Mouse (Mus musculus) heart, postnatal 36 days (tissue): ENCODE results near the gene Cyb561d1. TPM values are rescaled to one million over a fixed set of nuclear protein-coding genes. Genes with fewer than 3 reads are reported as not detected.

Experiments used
- DNase-seq, 2 experiments: peaks; one replicate each; pipeline ENCODE4 v3.0.0; 2021 to 2022
- intact Hi-C: fragments of 180-260 bp; cut with DNase I; formaldehyde crosslinking; loops from one replicate; pipeline ENCODE4 v1.15.1; 2025
- total RNA-seq, 2 experiments: library from RNA; stranded (reverse); gene quantifications; 2 replicates each; pipeline ENCODE4 v1.2.3; 2021

Cyb561d1 gene
- total RNA-seq, 2 experiments from 2014 or later: 5.3 to 5.5 TPM

DNA sequence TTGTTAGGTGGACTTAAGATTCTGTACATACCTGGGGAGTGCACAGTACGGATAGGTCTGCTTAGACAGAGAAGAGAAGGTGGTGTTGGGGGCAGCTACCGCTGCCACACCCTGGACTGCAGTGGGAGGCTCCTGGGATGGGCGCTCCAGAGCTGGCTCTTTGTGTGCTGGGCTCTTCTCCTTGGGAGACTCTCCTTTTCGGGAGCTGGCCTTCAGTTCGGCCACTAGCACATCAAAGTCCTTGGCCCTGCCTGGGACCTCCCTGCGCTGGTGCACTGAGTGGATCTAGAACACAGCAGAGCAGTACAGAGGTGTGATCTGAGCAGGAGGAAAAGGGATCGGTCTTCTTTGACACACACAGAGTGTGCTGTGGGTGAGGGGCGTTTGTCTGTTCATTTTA, 4.6 kb upstream of the Cyb561d1 start:
- no peak for DNase-seq
- intact Hi-C loops: loop anchor here (10.0 kb wide), 1 partner anchor 349 kb away; no protein-coding TSS in a partner anchor

- intact Hi-C loops: loop anchor here (1.0 to 10.0 kb wide), 3 partner anchors 40 to 350 kb away; partner anchors contain the start of gene Ampd2
- DNase-seq: no peak
These were observed 3.5 kb upstream of the Cyb561d1 start for GRCm38 (mm10) chr3:108204470-108204869.

DNA sequence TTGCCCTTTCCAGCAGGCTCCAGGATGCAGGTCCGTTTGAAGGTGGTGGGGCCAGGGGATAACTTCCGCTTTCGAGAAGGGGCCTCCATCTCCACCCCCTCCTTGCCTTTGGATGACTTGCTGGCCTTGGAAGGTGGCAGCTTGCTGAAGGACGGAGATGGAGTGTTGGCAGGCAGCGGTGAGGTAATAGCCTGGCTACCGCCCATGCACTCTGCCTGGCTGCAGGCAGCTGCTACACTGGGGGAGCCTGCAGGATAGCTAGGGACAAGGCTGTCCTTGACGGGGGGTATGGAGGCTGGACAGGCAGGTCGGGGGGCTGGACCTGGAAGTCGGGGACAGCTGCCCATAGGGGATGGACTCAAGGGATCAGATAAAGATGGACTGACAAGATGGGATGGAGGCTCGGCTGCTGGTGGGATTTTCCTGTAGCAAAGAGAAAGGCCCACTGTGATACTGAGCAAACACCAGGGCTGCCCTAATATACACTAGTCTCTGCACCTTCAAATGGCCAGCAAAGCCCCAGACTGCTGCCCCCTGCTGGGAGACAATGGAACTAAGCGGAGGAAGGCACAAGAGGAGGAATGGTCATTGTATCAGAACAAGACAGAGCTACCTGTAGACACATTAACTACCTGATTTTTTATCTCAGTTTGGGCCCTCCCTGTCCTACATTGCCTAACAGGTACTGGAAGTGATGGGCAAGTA, 2.8 kb upstream of the Cyb561d1 start:
- DNase-seq: peak; percentile 81 to 90

DNA sequence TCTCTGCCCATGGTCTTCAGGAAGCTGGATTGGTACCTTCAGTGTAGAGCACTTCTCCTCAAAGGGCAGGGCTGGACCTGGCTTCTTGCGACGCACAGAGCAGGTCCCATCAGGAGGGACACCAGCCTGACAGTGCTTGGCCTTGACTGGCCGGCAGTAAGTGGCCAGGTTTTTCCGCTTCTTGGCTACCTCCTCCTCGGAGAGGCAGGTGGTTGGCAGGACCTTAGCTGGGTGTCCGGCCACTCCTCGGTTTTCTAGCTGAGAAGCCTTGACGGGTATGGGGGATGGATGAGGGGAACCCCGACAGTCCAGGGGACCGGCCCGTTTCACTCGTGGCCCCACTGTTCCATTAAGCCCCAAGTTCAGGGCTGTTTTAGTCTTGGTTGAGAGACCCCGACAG, 2.2 kb upstream of the Cyb561d1 start:
- intact Hi-C loops: loop anchor here (5.0 to 10.0 kb wide), 2 partner anchors 116 to 352 kb away; partner anchors contain the start of gene Ampd2
- DNase-seq: no peak

More for the DNA sequence above, 2.8 kb upstream of the Cyb561d1 start:
- intact Hi-C loops: loop anchor here (1.0 to 10.0 kb wide), 3 partner anchors 39 to 351 kb away; partner anchors contain the start of gene Ampd2

- DNase-seq: no peak
- intact Hi-C loops: loop anchor here (5.0 to 10.0 kb wide), 2 partner anchors 115 to 352 kb away; partner anchors contain the start of gene Ampd2
These were observed 1.5 kb upstream of the Cyb561d1 start for GRCm38 (mm10) chr3:108202506-108202905.

DNA sequence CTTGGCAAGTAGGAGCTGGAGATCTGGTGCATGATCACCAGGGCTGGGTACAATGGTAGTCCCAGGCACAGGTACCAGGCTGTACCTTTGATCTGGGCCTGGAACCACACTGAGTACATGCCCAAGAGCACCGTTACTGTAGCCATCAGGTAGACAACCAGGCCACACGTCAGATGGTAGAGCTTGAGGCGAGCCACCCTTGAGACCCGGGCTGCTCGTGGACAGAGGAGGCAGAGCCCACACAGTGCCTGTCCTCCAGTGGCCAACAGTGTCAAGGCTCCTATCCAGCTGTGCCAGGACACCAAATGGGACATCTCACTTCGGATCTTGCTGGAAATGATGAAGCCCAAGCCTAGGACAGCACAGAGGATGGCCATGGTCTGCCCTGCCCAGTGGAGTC, 1.8 kb downstream of the Cyb561d1 start:
- intact Hi-C loops: no loop called here
- no peak for DNase-seq

DNA sequence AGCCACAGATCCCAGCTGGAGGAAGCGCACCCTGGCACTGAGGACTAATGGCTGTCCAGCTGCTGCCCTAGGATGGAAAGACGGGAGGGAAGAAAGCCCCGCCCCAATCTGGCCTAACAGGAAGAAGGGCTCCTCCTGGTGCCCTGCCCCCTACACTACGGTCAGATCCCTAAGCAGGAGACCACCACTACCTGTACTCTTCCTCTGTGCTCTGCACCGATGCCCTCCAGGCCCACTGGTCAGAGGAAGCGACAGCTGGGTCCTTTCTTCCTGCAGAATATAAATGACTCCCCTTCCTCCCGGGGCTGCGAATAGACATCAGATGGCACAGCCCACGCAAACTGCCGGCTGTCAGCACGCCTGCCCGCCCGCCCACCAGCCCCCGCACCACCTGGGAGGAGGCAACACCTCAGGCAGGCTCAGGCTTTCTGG, 3.9 kb downstream of the Cyb561d1 start:
- DNase-seq: no peak
- intact Hi-C loops: no loop called here

DNA sequence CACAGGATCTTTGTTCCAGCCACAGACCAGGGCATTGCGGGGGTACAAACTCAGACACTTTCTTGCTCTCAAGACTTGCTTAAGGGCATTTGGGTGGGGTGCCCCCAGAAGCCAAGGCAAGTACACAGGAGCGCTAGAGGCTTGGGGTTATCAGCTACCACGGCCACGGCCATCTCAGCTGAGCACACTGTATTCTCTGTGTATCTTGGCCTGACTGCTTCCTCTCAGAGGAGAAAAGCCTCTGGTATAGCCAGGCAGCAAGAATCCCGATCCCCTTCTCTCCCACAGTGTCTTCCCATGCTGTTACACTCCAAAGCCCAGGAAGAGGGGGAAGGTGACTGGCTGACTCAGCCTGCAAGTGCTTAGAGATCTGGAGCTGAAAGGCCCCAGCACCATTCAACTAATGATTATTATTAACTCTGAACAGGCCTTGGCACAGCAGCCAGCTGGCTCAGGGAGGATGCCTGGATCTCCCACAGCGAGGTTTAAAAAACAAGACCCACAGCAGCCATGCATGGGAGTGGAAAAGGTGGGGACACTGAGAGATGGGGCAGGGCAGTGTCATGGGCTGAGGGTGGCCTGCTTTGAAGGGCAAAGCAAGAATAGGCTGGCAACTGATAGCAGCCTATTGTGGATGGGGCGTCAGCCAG, 4.9 kb downstream of the Cyb561d1 start:
- DNase-seq: no peak
- intact Hi-C loops: no loop called here

- no peak for DNase-seq
- intact Hi-C loops: no loop called here
These were observed 5.7 kb downstream of the Cyb561d1 start for GRCm38 (mm10) chr3:108195287-108195686.

DNA sequence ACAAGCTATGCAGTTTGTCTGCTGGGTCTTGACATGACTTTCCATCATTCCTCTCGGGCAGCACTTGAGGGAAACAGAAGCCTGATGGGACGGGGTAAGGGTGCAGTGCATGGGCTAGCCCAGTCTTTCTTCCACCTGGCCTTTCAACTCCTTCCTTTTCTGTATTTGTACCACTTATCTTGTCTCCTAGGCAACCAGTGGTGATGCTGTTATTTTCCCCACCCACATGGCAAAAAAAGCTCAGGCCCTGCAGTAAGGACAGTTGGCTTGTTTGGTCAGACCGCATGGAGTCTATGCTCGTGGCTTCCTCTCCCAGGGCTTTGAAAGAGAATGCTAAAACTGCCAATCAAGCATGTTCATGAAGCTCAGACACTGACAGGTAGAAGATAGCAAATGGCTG, 7.3 kb downstream of the Cyb561d1 start:
- intact Hi-C loops: no loop called here
- no peak for DNase-seq

DNA sequence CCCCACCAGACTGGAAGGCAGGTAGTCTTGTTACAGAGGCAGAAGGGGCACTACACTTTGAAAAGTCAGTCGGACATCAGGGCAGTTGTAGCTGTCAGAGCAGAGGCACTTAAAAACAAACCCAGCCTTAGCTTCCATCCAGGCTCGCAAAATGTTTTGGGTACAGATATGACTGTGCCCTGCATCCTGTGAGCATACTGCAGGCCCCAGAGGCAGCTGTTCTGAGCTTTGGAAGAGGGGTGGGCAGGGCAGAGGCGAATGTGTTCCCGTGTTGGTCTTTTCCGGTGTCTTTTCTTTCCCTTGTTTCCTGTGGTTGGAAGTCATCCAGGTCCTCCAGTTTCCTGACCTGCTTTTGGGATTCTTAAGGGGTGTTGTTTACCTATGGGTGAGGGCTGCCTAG, 11.1 kb downstream of the Cyb561d1 start:
- intact Hi-C loops: no loop called here
- DNase-seq: no peak

DNA sequence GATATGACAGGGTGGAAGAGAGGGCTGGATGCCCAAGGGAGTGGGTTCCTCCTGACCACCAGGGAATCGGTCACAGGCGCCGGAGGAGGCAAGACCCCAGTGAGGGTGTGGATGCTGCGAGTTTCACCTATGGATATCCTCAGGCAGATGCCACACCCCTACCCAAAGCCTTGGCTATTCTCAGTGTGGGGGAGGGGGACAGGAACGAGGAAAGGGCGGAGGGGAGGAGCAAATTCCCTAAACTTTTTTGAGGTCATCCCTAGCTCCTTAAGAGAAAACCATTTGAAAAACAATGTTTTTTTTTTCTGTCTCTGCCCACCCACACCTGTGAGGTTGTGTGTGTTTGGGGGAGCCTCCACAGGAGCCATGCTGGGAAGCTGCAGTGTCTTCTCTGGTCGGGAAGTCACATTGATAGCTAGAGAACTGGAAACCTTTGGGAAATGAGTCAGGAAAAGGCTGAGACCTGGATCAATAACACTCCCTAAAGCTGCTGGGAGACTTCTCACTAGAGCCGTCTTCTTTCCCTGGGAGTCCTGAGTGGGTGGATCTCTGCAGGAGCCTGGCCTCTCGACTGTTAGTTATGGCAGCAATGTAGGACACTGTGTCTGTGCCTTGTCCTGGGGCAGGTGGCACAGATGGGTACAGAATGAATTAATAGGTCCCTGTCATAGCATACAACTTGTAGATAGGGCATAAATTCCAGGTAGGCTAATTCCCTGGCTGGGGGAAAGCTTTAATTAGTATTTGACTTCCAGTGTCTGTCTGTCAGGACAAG, 12.1 kb downstream of the Cyb561d1 start:
- intact Hi-C loops: no loop called here
- no peak for DNase-seq

DNA sequence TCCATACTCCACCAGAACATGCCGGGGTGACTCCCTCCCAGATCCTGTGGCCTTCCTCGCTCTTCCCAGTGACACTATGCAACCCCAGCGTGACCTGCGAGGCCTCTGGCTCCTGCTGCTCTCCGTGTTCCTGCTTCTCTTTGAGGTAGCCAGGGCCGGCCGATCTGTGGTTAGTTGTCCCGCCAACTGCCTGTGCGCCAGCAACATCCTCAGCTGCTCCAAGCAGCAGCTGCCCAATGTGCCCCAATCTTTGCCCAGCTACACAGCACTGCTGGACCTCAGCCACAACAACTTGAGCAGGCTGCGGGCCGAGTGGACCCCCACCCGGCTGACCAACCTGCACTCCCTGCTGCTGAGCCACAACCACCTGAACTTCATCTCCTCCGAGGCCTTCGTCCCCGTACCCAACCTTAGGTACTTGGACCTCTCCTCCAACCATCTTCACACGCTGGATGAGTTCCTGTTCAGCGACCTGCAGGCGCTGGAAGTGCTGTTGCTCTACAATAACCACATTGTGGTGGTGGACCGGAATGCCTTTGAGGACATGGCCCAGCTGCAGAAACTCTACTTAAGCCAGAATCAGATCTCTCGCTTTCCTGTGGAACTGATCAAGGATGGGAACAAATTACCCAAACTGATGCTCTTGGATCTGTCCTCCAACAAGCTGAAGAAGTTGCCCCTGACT, 13.8 kb downstream of the Cyb561d1 start:
- intact Hi-C loops: no loop called here
- no peak for DNase-seq

DNA sequence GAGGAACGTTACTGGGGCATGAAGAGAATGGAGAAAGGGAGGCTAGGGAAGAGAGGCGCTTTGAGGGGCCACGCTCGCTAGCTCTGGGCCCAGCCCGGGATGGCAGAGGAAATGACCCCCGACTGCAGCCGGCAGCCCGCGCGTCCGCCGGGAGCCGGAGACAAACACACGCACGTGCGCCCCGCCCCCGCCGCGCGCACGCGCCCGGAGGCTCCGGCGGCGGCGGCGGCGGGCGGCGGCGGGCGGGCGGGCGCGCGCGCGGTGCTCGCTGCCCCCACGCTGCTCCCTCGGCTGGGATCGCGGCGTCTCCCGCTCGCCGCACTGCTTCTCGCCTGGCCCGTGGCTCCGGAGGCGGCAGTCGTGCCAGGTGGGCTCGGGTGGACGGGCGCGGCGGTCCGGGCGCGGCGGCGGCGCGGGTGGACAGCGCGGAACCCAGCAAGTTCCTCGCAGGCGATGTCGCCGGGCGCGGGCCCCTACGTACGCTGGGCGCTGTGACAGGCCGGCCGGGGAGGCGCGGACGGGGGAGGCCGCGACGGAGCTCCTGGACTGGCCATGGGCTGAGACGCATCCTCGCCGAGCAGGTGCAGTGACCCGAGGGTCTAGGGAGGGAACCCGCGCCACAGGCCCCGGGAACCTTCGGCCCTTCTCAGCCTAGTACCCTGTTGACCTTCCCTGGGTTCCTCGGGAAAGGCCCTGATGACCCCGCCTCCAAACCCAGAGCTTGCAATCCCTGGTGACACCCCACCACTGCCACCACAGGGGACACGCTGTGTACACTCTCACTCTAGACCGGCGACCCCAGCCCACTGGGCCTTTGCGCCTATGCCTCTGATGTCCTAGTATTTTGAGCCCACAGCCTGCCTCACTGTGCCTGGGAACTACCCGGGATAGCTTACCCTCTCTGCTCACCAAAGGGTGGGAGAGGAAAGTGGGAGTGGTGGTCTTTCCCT, 14.6 kb downstream of the Cyb561d1 start, which contains the start of gene Amigo1:
Gene Amigo1, plus strand, starts transcription at position 238 of the 950 bp plus-strand sequence.
- peak; percentile 61 to 72 for DNase-seq
- intact Hi-C loops: no loop called here

DNA sequence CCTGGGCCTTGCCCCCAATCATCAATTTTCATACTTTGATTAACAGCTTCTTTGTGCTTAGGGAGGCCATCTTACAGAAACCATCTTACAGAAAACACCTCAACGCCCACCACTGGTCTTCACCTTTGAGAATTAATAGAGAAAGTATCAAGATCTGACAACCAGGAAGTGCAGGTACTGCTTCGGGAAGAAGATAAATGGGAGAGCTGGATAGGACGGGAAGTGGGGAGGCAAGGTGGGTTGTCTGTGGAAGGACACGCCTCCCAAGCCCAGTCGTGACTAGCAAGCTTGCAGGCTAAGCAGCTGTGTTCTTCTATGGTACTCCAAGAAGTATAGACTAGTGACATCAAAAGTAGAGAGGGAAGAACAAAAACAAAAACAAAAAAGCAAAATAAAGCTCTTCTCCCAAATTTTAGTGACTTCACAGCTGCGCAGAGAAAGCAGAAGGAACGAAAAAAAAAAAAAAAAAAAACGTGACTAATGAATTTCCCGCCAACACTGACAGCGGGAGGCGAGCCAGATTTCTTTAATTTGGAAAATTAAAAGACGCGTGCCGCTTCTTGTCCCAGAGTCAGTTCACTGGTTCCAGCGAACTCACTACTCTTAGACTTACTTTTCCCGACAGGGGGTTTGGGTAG, 15.4 kb downstream of the Cyb561d1 start:
- DNase-seq: no peak
- intact Hi-C loops: no loop called here

GRCm38 (mm10) chr3:108184742-108185141, 16.3 kb downstream of the Cyb561d1 start:
- intact Hi-C loops: no loop called here
- no peak for DNase-seq

DNA sequence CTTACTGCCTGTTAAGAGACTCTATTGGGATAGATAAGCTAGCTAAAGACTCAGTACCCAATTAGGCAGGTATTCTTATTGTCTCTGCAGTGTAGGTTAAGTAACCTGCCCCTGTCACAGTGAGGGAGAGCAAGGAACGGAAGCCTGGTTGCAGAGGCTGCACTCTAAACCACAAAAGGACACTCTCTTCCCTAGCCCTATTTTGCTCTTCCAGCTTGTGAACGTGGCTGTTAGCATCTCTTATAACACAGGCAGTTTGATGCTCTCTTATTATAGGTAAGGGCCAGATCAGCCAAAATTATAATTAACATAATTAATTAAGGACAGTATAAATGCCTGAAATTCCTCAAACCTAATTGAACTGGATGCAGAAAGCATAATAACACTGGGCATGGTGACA, 20.5 kb downstream of the Cyb561d1 start:
- DNase-seq: no peak
- intact Hi-C loops: no loop called here

GRCm38 (mm10) chr3:108178756-108179715, 22.0 kb downstream of the Cyb561d1 start:
- intact Hi-C loops: no loop called here
- no peak for DNase-seq
